Mouse (Mus musculus): ENCODE results near the gene Ehd4.
A peak's percentile ranks its signal among the peaks of the same experiment; 100 is the strongest.

The Ehd4 gene

GRCm38 (mm10) chr2:120144390-120144789, 10.0 kb downstream of the Ehd4 start:
- DNase-seq (ENCODE audit: extremely low spot score, low spot score), result no peak

- no peak for DNase-seq (ENCODE audit: extremely low spot score, low spot score)
These were observed 12.1 kb downstream of the Ehd4 start for GRCm38 (mm10) chr2:120142336-120142735.

GRCm38 (mm10) chr2:120141671-120142070, 12.7 kb downstream of the Ehd4 start:
- DNase-seq (ENCODE audit: extremely low spot score, low spot score), result no peak

GRCm38 (mm10) chr2:120140326-120140725, 14.1 kb downstream of the Ehd4 start:
- DNase-seq (ENCODE audit: extremely low spot score, low spot score), result no peak

GRCm38 (mm10) chr2:120139091-120139490, 15.3 kb downstream of the Ehd4 start:
- no peak for DNase-seq (ENCODE audit: extremely low spot score, low spot score)

GRCm38 (mm10) chr2:120137281-120137680, 17.1 kb downstream of the Ehd4 start:
- DNase-seq (ENCODE audit: extremely low spot score, low spot score), result no peak

GRCm38 (mm10) chr2:120134453-120135075, 19.8 kb downstream of the Ehd4 start:
- no peak for DNase-seq (ENCODE audit: extremely low spot score, low spot score)

GRCm38 (mm10) chr2:120131881-120132280, 22.5 kb downstream of the Ehd4 start:
- no peak for DNase-seq (ENCODE audit: extremely low spot score, low spot score)

GRCm38 (mm10) chr2:120129252-120129908, 25.0 kb downstream of the Ehd4 start:
- DNase-seq (ENCODE audit: extremely low spot score, low spot score), result no peak

GRCm38 (mm10) chr2:120128611-120129051, 25.8 kb downstream of the Ehd4 start:
- no peak for DNase-seq (ENCODE audit: extremely low spot score, low spot score)

- DNase-seq (ENCODE audit: extremely low spot score, low spot score), result no peak
These were observed 26.4 kb downstream of the Ehd4 start for GRCm38 (mm10) chr2:120128011-120128410.

- DNase-seq (ENCODE audit: extremely low spot score, low spot score), result no peak
These were observed 27.5 kb downstream of the Ehd4 start for GRCm38 (mm10) chr2:120126901-120127300.

- DNase-seq (ENCODE audit: extremely low spot score, low spot score), result no peak
These were observed 28.0 kb downstream of the Ehd4 start for GRCm38 (mm10) chr2:120126408-120126807.

- no peak for DNase-seq (ENCODE audit: extremely low spot score, low spot score)
These were observed 28.9 kb downstream of the Ehd4 start for GRCm38 (mm10) chr2:120125461-120125860.

- no peak for DNase-seq (ENCODE audit: extremely low spot score, low spot score)
These were observed 29.5 kb downstream of the Ehd4 start for GRCm38 (mm10) chr2:120124946-120125345.

- DNase-seq (ENCODE audit: extremely low spot score, low spot score), result peak; percentile 25
These were observed 30.3 kb downstream of the Ehd4 start for GRCm38 (mm10) chr2:120124096-120124495.

GRCm38 (mm10) chr2:120122983-120123382, 31.4 kb downstream of the Ehd4 start:
- DNase-seq (ENCODE audit: extremely low spot score, low spot score), result no peak

GRCm38 (mm10) chr2:120117346-120117745, 37.1 kb downstream of the Ehd4 start:
- DNase-seq (ENCODE audit: extremely low spot score, low spot score), result no peak

GRCm38 (mm10) chr2:120116362-120116761, 38.0 kb downstream of the Ehd4 start:
- DNase-seq (ENCODE audit: extremely low spot score, low spot score), result no peak

GRCm38 (mm10) chr2:120114977-120115376, 39.4 kb downstream of the Ehd4 start:
- DNase-seq (ENCODE audit: extremely low spot score, low spot score), result no peak

GRCm38 (mm10) chr2:120113963-120114362, 40.4 kb downstream of the Ehd4 start:
- DNase-seq (ENCODE audit: extremely low spot score, low spot score), result no peak

- DNase-seq (ENCODE audit: extremely low spot score, low spot score), result no peak
These were observed 40.9 kb downstream of the Ehd4 start for GRCm38 (mm10) chr2:120113476-120113875.

GRCm38 (mm10) chr2:120111596-120111995, 42.8 kb downstream of the Ehd4 start:
- DNase-seq (ENCODE audit: extremely low spot score, low spot score), result no peak

All from neural tube, embryonic 10.5 days (tissue).